Mouse (Mus musculus) heart, postnatal 10 days (tissue): ENCODE measurements around the gene Dhtkd1. TPM values are rescaled to one million over a fixed set of nuclear protein-coding genes. Genes with fewer than 3 reads are reported as not detected.
"Not testable (repeated sequence)": the region's sequence is repeated elsewhere in the genome, so short reads cannot be mapped to it uniquely, and the experiment has no call there.

Experiments used
- DNase-seq, 2 experiments: peaks; one replicate each; pipeline ENCODE4 v3.0.0; 2021
- intact Hi-C: fragments of 180-260 bp; cut with DNase I; formaldehyde crosslinking; loops from one replicate; pipeline ENCODE4 v1.15.1; 2025
- total RNA-seq, 2 experiments: library from RNA; stranded (reverse); gene quantifications; 2 replicates each; pipeline ENCODE4 v1.2.3; 2021

Dhtkd1 gene
- total RNA-seq: 1 to 10 TPM; 1.6 TPM

DNA sequence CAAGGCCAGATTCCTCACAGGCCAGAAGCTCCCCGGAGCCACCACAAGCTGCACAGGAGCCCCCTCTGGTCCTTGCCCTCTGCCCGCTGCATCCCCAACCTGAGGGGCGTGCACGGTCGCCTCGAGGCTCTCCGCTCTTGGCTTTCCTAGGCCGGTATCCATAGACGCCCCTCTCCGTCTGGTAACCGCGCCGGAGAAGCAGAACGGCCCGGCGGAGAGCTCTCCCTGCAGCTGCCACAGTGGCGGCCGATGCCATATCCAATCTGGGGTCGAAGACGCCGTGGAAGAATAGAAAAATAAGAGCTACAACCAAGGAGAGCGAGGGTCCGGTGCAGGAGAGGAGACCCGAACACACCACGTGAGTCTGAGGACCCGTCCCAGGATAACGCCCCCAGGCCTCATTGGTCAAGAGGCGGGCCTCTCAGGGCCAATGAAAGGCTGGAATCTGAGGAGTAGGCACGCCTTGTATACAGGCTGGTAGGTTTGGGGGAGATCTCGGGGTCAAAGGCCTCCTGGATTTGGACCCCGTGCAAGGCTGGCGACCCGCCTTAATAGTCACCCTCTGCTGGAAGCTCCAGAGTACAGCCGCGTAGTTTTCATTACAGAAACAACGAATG, at the start of gene Dhtkd1:
TSS of gene Dhtkd1 (minus strand) at position 377 of the 617 bp plus-strand sequence.
- intact Hi-C loops: no loop called here
- peak; percentile 64 to 79 for DNase-seq

DNA sequence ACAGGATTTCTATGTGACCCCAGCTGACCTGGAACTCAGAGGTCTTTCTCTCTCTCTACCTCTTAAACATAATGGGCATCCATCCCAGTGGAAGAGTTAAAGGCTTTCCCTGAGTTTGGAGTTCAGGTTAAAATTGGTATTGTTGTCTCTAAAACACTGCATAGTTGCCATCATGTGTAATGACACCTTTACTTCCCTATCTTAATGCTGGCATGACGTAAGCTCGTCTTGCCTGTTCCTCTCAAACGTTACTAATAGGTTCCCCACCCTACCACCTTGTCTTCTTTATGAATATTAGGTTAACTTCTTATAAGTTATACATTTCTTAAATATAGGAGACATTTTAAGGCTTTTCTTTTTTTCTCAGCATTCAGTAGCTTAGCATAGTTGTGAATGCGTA, 34.9 kb upstream of the Dhtkd1 start:
- intact Hi-C loops: no loop called here

DNA sequence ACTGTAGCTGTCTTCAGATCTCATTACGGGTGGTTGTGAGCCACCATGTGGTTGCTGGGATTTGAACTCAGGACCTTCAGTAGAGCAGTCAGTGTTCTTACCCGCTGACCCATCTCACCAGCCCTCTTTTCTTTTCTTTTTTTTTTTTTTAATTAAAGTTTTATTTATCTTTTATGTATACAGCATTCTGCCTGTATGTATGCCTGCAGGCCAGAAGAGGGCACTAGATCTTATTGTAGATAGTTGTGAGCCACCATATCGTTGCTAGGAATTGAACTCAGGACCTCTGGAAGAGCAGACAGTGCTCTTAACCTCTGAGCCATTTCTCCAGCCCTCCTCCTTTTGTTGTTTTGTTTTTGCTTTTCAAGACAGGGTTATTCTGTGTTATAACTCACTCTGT, 28.0 kb upstream of the Dhtkd1 start:
- DNase-seq, intact Hi-C loops: not testable (repeated sequence)

More for the DNA sequence above, 34.9 kb upstream of the Dhtkd1 start:
- no peak for DNase-seq

DNA sequence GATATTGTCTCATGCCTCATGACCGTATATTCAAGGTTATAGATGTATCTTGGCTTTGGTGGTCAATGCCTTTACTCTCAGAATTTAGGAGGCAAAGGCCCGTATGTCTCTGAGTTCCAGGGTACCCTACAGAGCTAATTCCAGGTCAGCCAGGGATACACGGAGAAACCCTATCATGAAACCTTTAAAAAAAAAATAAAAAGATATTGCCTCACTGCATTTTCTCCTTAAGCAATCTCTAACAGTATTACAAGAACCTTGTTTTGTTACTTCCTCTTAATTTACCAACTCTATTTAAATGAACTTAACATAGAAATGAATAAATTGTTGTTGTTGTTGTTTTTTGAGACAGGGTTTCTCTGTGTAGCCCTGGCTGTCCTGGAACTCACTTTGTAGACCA, 23.4 kb upstream of the Dhtkd1 start:
- no peak for DNase-seq
- intact Hi-C loops: no loop called here

DNA sequence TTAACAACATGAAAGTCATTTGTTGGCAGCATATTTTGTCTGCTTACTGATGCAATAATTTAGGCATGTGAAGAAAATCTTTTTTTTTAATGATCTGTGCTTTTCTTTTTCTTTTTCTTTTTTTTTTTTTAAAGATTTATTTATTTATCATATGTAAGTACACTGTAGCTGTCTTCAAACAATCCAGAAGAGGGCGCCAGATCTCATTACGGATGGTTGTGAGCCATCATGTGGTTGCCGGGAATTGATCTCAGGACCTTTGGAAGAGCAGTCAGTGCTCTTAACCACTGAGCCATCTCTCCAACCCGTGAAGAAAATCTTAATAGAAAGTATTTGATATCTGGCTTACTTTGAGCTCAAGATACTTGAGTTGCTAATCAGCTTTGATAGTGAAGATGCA, 21.1 kb upstream of the Dhtkd1 start:
- DNase-seq, intact Hi-C loops: not testable (repeated sequence)

DNA sequence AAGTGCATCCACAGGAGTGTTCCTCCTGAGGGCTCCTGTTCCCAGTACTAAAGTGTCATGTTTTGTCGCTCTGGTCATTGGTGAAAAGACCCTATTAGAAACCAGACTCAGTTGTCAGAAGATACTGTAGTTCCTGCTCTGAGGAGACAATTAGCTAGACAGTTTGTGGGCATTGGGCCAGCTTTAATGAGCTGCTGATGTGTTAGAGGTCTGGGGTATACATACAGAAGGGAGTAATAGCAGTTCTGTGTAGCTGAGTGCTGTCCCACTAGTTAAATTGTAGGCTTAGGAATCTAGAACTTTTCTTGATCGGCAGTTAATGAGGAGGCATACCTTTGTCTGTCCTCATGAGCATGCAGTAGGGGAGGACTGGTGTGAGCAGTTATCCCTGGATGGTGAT, 19.7 kb upstream of the Dhtkd1 start:
- DNase-seq: no peak

DNA sequence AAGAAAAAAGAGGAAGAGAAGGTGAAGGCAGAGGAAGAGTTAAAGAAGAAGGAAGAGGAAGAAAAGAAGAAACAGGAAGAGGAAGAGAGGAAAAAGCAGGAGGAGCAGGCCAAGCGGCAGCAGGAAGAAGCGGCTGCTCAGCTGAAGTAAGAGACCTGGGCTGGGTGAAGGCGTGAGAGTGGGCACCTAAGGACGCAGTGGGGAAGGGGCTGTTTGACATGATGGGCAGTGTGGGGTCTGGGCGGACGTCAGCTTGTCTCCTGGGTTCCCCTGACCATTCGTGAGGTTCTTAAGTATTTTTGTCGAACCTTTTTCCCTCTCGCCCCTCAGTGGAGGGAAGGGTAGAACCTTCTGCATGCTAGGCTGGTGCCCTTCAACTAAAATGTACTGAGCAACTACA, 15.1 kb upstream of the Dhtkd1 start:
- DNase-seq: no peak
- intact Hi-C loops: no loop called here

More for the DNA sequence above, 19.7 kb upstream of the Dhtkd1 start:
- intact Hi-C loops: no loop called here

DNA sequence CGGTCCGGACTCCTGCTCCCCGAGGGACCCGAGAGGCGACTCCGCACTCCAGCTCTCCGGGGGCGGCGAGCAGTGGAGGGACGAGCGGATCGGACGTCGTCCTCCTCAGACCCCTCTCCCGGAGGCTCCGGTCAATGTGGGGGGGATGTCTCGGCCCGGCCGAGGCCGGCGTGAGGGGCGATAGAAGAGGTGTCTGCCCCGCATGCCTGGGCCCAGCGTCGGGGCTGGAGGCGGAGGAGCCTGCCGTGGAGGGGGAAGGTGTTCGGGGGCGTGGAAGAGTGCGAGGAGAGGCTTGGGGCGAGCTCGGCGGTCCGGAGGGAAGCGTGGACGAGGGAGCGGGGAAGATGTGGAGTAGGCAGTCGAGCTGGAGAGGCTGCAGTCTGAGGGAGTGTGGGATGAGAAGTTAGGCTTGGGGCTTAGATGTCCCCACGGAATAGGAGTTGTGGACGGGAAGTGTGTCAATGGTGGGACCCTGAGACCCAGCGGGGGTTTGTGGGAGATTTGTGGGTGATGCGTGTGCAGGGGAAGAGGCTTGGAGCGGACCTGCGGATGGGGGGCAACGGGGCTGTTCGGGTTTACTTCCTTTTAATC, 9.1 kb upstream of the Dhtkd1 start:
- intact Hi-C loops: loop anchor here (5.0 kb wide), 1 partner anchor 54 kb away; the partner anchor contains the start of gene Sec61a2
- DNase-seq: no peak

DNA sequence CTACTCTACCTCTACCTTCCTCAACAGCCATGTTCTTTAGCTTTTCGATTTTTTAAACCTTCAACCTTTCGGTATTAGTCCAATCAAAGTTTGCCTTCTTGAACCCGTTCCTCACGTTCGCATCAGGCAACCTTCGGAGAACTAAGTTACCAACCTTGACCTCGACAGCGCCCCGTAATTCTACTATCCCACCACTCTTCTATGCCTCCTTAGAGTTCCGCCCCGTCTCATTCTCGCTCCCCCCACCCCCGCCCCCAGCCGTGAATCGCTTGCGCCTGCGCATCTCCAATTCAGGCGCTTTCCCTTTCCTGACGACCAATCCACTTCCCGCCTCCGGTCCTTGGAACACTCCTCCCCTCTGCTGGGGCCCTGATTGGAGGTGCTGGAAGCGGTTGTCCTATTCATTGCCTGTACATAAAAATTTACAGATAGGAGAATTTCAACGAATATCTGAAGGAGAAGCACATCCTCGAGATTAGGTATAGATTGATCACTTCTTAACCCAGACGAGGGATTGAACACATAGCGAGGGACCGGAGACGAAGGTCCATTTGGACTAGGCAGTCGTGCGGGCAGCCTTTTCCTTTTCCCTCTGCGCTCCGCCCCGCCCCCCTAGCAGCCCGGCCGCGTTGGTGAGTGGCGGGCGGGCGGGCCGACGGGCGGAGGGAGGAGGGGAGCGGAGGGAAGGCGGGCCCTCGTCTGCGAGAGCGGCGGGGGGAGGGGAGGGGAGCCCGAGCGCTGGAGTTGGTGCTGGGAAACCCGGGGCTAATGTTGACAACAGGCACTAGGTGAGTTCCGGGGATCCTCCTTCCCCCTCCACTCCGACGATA, 8.4 kb upstream of the Dhtkd1 start, which contains the start of gene Upf2:
TSS of gene Upf2 (plus strand) at position 704 of the 830 bp plus-strand sequence.
- intact Hi-C loops: loop anchor here (5.0 kb wide), 1 partner anchor 54 kb away; the partner anchor contains the start of gene Sec61a2
- DNase-seq: peak; percentile 95 to 96

DNA sequence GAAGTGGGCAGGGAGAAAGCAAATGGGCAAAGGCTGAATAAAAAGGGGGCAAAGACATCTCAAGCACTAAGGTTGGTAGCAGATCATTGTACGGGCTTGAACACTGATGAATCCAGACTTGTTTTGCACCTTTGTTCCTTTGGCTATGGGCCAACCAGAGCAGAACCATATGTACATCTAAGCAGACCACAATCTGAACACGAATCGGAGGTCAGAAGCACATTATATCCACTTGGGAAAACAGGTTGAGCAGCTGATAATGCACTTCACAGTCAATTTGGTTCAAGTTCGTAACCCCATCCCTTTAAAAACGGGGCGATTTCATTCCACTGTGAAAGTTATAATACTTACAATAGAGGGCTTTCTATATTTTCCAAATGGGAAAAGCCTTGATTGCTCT, 7.7 kb upstream of the Dhtkd1 start:
- DNase-seq: peak; percentile 31 to 40

DNA sequence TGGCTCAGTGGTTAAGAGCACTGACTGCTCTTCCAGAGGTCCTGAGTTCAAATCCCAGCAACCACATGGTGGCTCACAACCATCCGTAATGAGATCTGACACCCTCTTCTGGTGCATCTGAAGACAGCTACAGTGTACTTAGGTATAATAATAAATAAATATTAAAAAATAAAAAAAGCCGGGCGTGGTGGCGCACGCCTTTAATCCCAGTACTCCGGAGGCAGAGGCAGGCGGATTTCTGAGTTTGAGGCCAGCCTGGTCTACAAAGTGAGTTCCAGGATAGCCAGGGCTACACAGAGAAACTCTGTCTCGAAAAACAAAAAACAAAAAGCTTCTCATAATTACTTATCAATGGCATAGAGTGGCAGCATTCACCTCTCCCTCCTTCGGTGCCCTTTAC, 7.2 kb upstream of the Dhtkd1 start:
- intact Hi-C loops: loop anchor here (5.0 kb wide), 1 partner anchor 53 kb away; the partner anchor contains the start of gene Sec61a2
- DNase-seq: not testable (repeated sequence)

More for the DNA sequence above, 7.7 kb upstream of the Dhtkd1 start:
- intact Hi-C loops: loop anchor here (5.0 kb wide), 1 partner anchor 53 kb away; the partner anchor contains the start of gene Sec61a2

DNA sequence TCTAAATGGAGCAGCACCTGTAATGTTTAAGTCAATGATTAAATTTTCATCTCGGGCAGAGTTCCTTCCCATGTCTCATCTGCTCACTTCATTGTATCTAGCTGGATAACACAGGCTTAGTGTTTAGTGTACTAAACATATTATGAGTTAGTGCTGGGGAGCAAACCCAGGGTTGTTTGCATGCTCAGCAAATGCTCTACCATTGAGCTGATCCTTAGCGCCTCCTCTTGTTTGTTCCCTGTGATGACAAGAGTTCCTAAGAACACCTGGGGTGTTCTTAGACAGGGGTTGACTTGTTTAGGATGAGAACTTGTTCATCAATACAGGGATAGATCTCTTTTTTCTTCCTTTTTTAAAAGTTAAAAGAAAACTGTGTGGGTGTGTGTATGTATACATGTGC, 6.4 kb upstream of the Dhtkd1 start:
- intact Hi-C loops: no loop called here
- no peak for DNase-seq

DNA sequence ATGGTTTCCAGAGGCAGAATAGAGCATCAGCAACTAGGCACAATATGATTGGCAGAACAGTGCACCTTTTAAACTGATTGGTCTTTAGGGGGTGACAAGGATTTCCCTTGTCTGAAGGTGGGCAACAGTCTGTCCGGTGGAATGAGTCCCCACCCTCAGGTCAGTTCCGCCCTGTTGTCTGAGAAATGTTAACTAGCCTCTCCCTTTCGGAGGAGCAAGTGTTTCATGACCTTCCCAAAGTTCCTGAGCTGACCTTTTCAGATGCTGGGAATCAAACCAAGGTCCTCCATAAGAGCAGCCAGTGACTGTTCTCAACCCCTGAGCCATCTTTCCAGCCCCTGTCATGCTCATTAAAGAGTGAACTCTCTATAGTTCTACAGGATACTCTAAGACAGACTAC, 4.3 kb upstream of the Dhtkd1 start:
- intact Hi-C loops: no loop called here
- DNase-seq: no peak

DNA sequence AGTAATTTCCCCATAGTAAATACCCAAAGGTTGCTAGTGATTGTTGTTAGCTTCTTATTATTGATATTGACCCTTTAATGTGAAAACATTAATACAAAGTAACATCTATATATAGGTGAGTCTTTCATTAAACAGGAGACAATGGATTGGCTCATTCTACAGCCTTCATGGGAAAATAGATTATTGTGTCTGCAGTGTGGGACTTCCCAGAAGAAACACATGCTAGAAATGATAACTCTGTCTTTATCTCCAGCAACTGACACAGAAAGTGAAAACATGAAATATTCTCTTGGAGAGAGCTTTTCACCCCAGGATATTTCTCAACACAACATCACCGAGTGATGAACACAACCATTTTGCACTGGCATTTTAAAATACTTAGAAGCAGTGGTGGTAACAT, 3.0 kb upstream of the Dhtkd1 start:
- intact Hi-C loops: no loop called here
- no peak for DNase-seq

DNA sequence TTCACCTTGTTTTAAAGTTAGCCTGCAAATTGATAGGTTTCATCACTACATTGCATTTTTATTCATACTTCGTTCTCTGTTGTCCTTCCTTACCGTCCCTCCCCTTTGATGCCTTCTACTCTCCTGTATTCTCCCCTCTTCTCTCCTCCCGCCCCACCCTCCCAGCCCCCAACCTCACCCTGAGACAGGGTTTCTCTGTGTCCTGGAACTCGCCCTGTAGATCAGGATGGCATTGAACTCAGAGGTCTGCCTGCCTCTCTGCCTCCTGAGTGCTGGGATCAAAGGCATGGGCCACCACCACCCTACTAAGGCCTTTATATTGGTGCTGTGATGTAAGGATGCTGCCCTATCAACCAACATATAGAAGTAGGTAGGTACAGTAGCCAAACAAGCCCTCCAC, 479 bp upstream of the Dhtkd1 start:
- intact Hi-C loops: no loop called here
- no peak for DNase-seq

DNA sequence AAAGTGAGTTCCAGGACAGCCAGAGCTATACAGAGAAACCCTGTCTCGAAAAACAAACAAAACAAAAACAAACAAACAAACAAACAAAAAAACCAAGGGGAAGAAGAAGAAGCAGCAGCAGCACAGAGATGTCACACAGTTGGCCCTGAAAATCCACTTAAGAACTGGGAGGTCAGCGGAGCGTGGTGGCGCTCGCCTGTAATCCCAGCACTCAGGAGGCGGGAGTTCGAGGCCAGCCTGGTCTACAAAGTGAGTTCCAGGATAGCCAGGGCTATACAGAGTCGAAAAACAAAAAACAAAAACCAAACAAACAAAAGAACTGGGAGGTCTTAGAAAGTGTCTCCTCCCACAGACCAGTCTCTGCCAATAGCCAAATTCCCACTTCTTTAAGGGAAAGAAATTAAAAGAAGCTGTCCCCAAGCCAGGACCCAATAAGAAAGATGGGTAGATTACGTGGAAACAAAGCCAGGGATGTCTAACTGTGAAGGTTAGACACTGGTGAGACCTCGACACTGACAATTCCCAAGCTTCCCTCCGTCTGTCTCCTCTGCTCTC, 654 bp downstream of the Dhtkd1 start:
- DNase-seq: no peak
- intact Hi-C loops: no loop called here

DNA sequence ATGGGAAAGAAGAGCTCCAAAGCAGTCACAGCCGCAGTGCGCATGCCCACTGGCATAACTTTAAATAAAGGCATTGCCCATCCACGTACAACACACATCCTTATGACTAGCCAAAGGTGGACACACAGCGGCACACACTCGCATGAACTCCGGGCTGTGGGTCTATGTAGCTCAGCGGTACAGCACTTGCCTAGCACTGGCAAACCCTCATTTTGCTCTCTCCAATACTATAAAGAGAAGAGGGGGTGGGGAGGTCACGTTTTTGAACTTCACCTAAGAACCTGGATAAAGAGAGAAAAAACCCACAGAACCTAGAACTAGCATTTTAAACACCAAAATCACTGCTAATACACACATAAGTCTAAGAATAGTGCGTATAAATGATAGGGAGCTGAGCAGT, 1.7 kb downstream of the Dhtkd1 start:
- intact Hi-C loops: no loop called here
- no peak for DNase-seq

DNA sequence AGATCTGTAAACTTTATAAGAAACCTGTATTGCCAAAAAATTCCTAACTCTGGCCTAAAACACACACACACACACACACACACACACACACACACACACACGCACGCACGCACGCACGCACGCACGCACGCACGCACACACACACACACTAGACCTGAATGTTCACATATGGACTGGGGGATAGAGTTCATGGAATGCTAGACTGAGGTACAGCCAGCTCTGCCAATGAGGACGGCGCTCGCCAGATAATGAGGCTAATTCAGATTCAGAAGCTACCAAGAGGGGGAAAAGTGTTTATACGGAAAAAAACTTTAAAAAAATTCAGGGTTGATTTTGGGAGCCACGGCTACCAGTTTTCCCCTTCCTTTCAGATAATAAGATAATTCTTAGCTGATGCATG, 2.7 kb downstream of the Dhtkd1 start:
- intact Hi-C loops: no loop called here
- no peak for DNase-seq

DNA sequence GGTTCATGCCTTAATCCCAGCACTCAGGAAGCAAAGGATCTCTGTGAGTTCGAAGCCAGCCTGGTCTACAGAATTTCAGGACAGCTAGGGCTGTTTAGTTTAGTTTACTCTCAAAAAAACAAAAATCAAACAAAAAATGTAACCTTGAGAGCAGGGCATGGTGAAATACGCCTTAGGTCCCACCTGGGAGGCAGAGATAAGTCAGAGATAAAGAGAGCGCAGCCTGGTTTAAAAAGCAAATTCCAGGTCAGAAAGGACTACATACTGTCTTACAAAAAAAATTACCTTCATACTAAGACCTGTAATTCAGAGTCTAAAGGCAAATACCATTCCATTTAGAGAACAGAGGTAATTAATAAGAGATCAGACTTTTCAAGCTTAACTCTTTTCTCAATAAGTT, 3.3 kb downstream of the Dhtkd1 start:
- intact Hi-C loops: no loop called here

DNA sequence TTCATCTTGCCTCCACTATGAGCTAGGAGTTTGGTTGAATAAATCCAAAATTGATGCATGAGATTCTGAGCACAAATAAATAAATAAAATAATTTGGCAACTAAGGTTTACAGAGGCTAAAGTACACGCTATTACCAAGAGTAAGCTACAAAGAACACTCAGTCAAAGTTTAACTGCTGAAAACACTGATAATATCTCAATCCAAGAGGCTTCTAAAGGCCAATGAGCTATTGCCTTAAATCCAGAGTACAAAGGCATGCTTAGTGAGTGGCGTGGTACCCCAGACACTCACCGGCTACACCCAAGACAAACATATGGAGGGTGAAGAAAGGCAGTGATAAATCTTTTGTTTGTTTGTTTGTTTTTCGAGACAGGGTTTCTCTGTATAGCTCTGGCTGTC, 6.0 kb downstream of the Dhtkd1 start:
- DNase-seq: no peak
- intact Hi-C loops: no loop called here

More for the DNA sequence above, 3.3 kb downstream of the Dhtkd1 start:
- no peak for DNase-seq

DNA sequence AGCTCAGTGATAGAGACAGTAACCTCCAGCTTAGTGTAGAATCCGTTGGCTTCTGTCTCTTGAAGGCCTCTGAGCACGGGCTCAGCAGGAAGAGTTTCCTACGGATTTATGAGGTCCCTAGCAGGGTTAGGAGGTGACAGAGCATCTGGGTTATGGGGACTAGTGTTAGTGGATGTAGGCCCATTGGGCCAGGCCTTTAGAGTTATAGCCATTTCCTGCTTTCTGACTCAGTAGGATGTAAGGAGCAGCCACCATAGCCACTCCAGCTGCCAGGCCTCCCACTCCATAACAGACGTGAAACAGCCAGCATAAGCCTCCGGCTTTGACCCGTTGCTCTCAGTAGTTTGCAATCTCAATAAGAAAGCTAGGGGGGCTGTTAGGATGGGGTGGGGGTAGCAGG, 6.5 kb downstream of the Dhtkd1 start:
- DNase-seq: no peak
- intact Hi-C loops: no loop called here
